Mouse (Mus musculus) limb, embryonic 14.5 days (tissue): ENCODE data around the gene Dqx1. TPM values are rescaled to one million over a fixed set of nuclear protein-coding genes. Genes with fewer than 3 reads are reported as not detected.

Source experiments
- ATAC-seq: fragments of 200-750 bp; cut with Nextera tagmentation; 2 replicates; pipeline ENCODE4 v1.8.0; 2017; ENCODE audit warnings: low read depth, moderate number of reproducible peaks, moderate TSS enrichment; ENCODE audit not compliant: low FRiP score
- DNase-seq: peaks from one replicate; pipeline ENCODE4 v3.0.0-alpha.2; 2015; ENCODE audit warnings: low spot score
- H3K27ac ChIP-seq: fragments of 300-500 bp; sonication (generic); replicated peaks from 2 replicates; pipeline ENCODE4 v1.5.1; 2014; ENCODE audit warnings: low read depth, mild to moderate bottlenecking, low read length, moderate library complexity, mixed read lengths
- H3K27me3 ChIP-seq: fragments of 300-500 bp; sonication (generic); 2 replicates; pipeline ENCODE4 v1.6.1; 2014; ENCODE audit warnings: low read length, mixed read lengths; ENCODE audit not compliant: control insufficient read depth, insufficient read depth
- H3K36me3 ChIP-seq: fragments of 300-500 bp; sonication (generic); 2 replicates; pipeline ENCODE4 v1.6.1; 2014; ENCODE audit warnings: mild to moderate bottlenecking, low read length, moderate library complexity, mixed read lengths; ENCODE audit not compliant: control insufficient read depth, insufficient read depth
- H3K4me1 ChIP-seq: fragments of 300-500 bp; sonication (generic); 2 replicates; pipeline ENCODE4 v1.6.1; 2014; ENCODE audit warnings: antibody characterized with exemption, low read length, mixed read lengths; ENCODE audit not compliant: control insufficient read depth, insufficient read depth
- H3K4me2 ChIP-seq: fragments of 300-500 bp; sonication (generic); replicated peaks from 2 replicates; pipeline ENCODE4 v1.6.1; 2014; ENCODE audit warnings: low read depth, mild to moderate bottlenecking, low read length, moderate library complexity; ENCODE audit not compliant: severe bottlenecking
- H3K4me3 ChIP-seq: fragments of 300-500 bp; sonication (generic); replicated peaks from 2 replicates; pipeline ENCODE4 v1.5.1; 2014; ENCODE audit warnings: low read length
- H3K9ac ChIP-seq: fragments of 300-500 bp; sonication (generic); 2 replicates; pipeline ENCODE4 v1.6.1; 2014; ENCODE audit warnings: mild to moderate bottlenecking, low read depth, low read length, moderate library complexity; ENCODE audit not compliant: severe bottlenecking
- H3K9me3 ChIP-seq: fragments of 300-500 bp; sonication (generic); 2 replicates; pipeline ENCODE4 v1.6.1; 2016; ENCODE audit warnings: low read length; ENCODE audit not compliant: control insufficient read depth
- POLR2A ChIP-seq: fragments of 200-500 bp; IDR thresholded peaks from 2 replicates; pipeline ENCODE4 v1.8.0; 2012; ENCODE audit warnings: inconsistent platforms, mild to moderate bottlenecking, moderate library complexity, borderline replicate concordance; ENCODE audit not compliant: insufficient read depth, insufficient read length; ENCODE audit errors: extremely low read depth
- WGBS: fragments of 180-500 bp; shearing (Covaris S2); extraction: QIAGEN DNeasy Blood & Tissue Kit; methylation state at CpG from one replicate; pipeline ENCODE4 v1.1.7; 2014; 5-methylcytosine and 5-hydroxymethylcytosine counted together
- microRNA counts: library from miRNA; unstranded; fragments of <30 nt; microRNA quantifications from one replicate; lab custom pipeline; 2016
- microRNA-seq: library from miRNA; unstranded; fragments of <30 nt; microRNA quantifications from one replicate; pipeline ENCODE4, GENCODE M21; 2016
- polyA plus RNA-seq, 2 experiments: library from polyadenylated mRNA; depleted of rRNA in 1 of 2; stranded (reverse) in 1 of 2; unstranded in 1 of 2; fragments of >200 nt; fragmentation: Nextera tagmentation in 1 of 2; extraction: Ambion mirVana in 1 of 2; gene quantifications; 2 replicates each; pipeline versions ENCODE4 v1.2.1 to v1.2.3; 2012 to 2014

The Dqx1 gene
- polyA plus RNA-seq, 2 experiments, result 0.37 to 1.9 TPM

DNA sequence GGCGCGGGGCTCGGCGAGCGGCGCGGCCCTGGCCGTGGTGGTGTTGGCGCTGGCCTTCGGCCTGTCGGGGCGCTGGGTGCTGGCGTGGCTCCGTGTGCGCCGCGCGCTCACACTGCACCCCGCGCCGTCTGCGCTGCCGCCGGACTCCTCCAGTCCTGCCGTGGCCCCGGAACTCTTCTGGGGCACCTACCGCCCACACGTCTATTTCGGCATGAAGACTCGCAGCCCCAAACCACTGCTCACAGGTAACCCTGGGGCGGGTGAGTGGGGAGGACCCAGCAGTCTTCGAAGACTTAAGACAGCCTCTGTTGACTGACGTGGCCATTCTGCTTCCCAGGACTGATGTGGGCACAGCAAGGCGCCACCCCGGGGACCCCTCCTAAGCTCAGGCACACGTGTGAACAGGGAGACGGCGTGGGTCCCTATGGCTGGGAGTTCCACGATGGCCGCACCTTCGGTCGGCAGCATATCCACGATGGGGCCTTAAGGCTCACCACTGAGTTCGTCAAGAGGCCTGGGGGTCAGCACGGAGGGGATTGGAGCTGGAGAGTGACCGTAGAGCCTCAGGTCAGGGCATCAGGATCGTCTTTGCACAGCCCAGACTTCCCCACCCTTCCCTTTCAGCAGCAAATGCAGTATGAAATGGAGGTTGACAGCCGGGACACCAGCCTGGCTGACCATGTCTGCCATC lies 58.2 kb downstream of the Dqx1 start:
- ATAC-seq (peak; percentile 35), DNase-seq (no peak)
- 2% methylated on average over 24 of the region's 48 CpGs for WGBS
- H3K4me2 ChIP-seq, result peak overlapping the region; percentile 94
- peak overlapping the region; percentile 84 for H3K9ac ChIP-seq
- peak overlapping the region; percentile 73 for H3K27ac ChIP-seq
- no peak for TF ChIP-seq POLR2A
- H3K36me3 ChIP-seq, result peaks cover 37% of the 10 kb centered on the region
- H3K4me1 ChIP-seq, result peaks cover 17% of the 10 kb centered on the region
- H3K4me3 ChIP-seq, result peak overlapping the region; percentile 84
- no peaks in the 10 kb centered on the region for H3K9me3 ChIP-seq
- H3K27me3 ChIP-seq, result no peaks in the 10 kb centered on the region

DNA sequence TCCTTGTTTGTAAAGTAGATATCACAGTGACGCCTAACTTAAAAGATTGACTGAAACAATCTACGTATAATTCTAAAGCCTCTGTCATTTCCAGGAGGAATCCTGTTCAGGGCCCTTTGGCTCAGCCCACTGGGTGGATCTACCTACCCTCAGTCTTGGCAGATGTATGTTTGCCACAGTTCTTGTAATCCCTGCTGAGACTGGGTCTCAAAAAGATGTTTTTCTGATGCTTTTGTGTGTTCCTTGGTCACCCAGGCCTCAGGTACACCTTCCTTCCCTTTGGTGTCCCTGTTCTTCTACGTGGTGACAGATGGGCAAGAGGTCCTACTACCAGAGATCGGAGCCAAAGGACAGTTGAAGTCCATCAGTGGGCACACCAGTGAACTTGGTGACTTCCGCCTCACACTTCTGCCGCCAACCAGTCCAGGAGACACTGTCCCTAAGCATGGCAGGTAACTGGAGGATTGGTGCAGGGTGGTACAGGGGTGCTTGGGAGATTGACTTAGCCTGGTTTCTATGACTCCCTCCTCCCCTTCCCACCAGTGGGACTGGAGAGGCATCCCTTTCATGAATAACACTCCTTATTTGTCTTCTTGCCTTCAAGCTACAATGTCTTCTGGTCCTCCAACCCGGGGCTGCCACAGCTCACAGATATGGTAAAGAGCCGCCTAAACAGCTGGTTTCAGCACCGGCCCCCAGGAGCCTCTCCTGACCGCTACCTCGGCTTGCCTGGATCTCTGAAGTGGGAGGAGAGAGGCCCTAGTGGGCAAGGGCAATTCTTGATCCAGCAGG lies 58.9 kb downstream of the Dqx1 start:
- no peak for TF ChIP-seq POLR2A
- H3K36me3 ChIP-seq, result peaks cover 33% of the 10 kb centered on the region
- peak overlapping the region; percentile 84 for H3K4me3 ChIP-seq
- WGBS, result 79% methylated on average over 11 of the region's 11 CpGs
- ATAC-seq (no peak), DNase-seq (no peak)
- H3K9ac ChIP-seq, result peak overlapping the region; percentile 84
- H3K4me1 ChIP-seq, result peaks cover 17% of the 10 kb centered on the region
- no peaks in the 10 kb centered on the region for H3K27me3 ChIP-seq
- H3K4me2 ChIP-seq, result peak overlapping the region; percentile 94
- 0 out of 2 replicates have a peak overlapping the region, but pooled peaks have one; percentile 73 for H3K27ac ChIP-seq
- H3K9me3 ChIP-seq, result no peaks in the 10 kb centered on the region

MicroRNAs encoded within 50 kb of the gene (microRNA counts, 519-probe panel; counts per million panel counts)
- 1,641 counts per million, percentile 13 among the panel's probes with 10 or more counts for microRNA mmu-miR-3470a+mmu-miR-3470b (lab: Ali Mortazavi, UCI)

Small RNAs within 50 kb of the gene (microRNA-seq; reads per million reads assigned to microRNA genes)
- gene Mir3470a (not detected), gene Mir7040 (0.69 reads per million)

Other genes with a start within 250 kb of the Dqx1 start
- 3.2 and 3.9 TPM in 2 replicates for gene Sema4f, start 118.1 kb upstream of the Dqx1 start, polyA plus RNA-seq (2012; rRNA removed)
- 1.1 and 2.2 TPM in 2 replicates for gene Sema4f, start 118.1 kb upstream of the Dqx1 start, polyA plus RNA-seq (2014; fragmentation: Nextera tagmentation; extraction: Ambion mirVana)
- gene M1ap, start 110.9 kb upstream of the Dqx1 start, polyA plus RNA-seq (2012; rRNA removed), result 0.32 and 0.70 TPM in 2 replicates
- gene M1ap, start 110.9 kb upstream of the Dqx1 start, polyA plus RNA-seq (2014; fragmentation: Nextera tagmentation; extraction: Ambion mirVana), result 0.17 and 0.67 TPM in 2 replicates
- gene Dok1, start 24.4 kb upstream of the Dqx1 start, polyA plus RNA-seq (2012; rRNA removed), result 17.1 and 17.4 TPM in 2 replicates
- 9.6 and 11.4 TPM in 2 replicates for gene Dok1, start 24.4 kb upstream of the Dqx1 start, polyA plus RNA-seq (2014; fragmentation: Nextera tagmentation; extraction: Ambion mirVana)
- gene Loxl3, start 23.7 kb upstream of the Dqx1 start, polyA plus RNA-seq (2012; rRNA removed), result 55.6 and 58.6 TPM in 2 replicates
- gene Loxl3, start 23.7 kb upstream of the Dqx1 start, polyA plus RNA-seq (2014; fragmentation: Nextera tagmentation; extraction: Ambion mirVana), result 24.1 and 26.0 TPM in 2 replicates
- gene Aup1, start 3.3 kb upstream of the Dqx1 start, polyA plus RNA-seq (2012; rRNA removed), result 331 and 427 TPM in 2 replicates
- gene Aup1, start 3.3 kb upstream of the Dqx1 start, polyA plus RNA-seq (2014; fragmentation: Nextera tagmentation; extraction: Ambion mirVana), result 131 and 136 TPM in 2 replicates
- 99.8 and 116 TPM in 2 replicates for gene Htra2, start 2.6 kb upstream of the Dqx1 start, polyA plus RNA-seq (2012; rRNA removed)
- gene Htra2, start 2.6 kb upstream of the Dqx1 start, polyA plus RNA-seq (2014; fragmentation: Nextera tagmentation; extraction: Ambion mirVana), result 47.0 and 48.4 TPM in 2 replicates
- 0.08 TPM in 1 of 2 replicates, not detected in the other for gene Tlx2, start 12.4 kb downstream of the Dqx1 start, polyA plus RNA-seq (2012; rRNA removed)
- gene Tlx2, start 12.4 kb downstream of the Dqx1 start, polyA plus RNA-seq (2014; fragmentation: Nextera tagmentation; extraction: Ambion mirVana), result not detected in 2 replicates
- 41.8 and 49.8 TPM in 2 replicates for gene Pcgf1, start 20.0 kb downstream of the Dqx1 start, polyA plus RNA-seq (2012; rRNA removed)
- gene Pcgf1, start 20.0 kb downstream of the Dqx1 start, polyA plus RNA-seq (2014; fragmentation: Nextera tagmentation; extraction: Ambion mirVana), result 28.2 and 35.5 TPM in 2 replicates
- gene Lbx2, start 28.5 kb downstream of the Dqx1 start, polyA plus RNA-seq (2012; rRNA removed), result 0.54 and 1.2 TPM in 2 replicates
- 0.52 and 0.87 TPM in 2 replicates for gene Lbx2, start 28.5 kb downstream of the Dqx1 start, polyA plus RNA-seq (2014; fragmentation: Nextera tagmentation; extraction: Ambion mirVana)
- 5.2 and 8.7 TPM in 2 replicates for gene Ccdc142, start 43.8 kb downstream of the Dqx1 start, polyA plus RNA-seq (2012; rRNA removed)
- 2.7 and 3.0 TPM in 2 replicates for gene Ccdc142, start 43.8 kb downstream of the Dqx1 start, polyA plus RNA-seq (2014; fragmentation: Nextera tagmentation; extraction: Ambion mirVana)
- gene Gm42688, start 43.8 kb downstream of the Dqx1 start, polyA plus RNA-seq (2012; rRNA removed), result 7.0 and 7.7 TPM in 2 replicates
- 2.5 and 4.5 TPM in 2 replicates for gene Gm42688, start 43.8 kb downstream of the Dqx1 start, polyA plus RNA-seq (2014; fragmentation: Nextera tagmentation; extraction: Ambion mirVana)
- 101 and 112 TPM in 2 replicates for gene Mrpl53, start 51.2 kb downstream of the Dqx1 start, polyA plus RNA-seq (2012; rRNA removed)
- 124 and 125 TPM in 2 replicates for gene Mrpl53, start 51.2 kb downstream of the Dqx1 start, polyA plus RNA-seq (2014; fragmentation: Nextera tagmentation; extraction: Ambion mirVana)
- gene Mogs, start 57.7 kb downstream of the Dqx1 start, polyA plus RNA-seq (2012; rRNA removed), result 95.2 and 116 TPM in 2 replicates
- 47.1 and 50.9 TPM in 2 replicates for gene Mogs, start 57.7 kb downstream of the Dqx1 start, polyA plus RNA-seq (2014; fragmentation: Nextera tagmentation; extraction: Ambion mirVana)
- 191 and 267 TPM in 2 replicates for gene Wbp1, start 63.7 kb downstream of the Dqx1 start, polyA plus RNA-seq (2012; rRNA removed)
- gene Wbp1, start 63.7 kb downstream of the Dqx1 start, polyA plus RNA-seq (2014; fragmentation: Nextera tagmentation; extraction: Ambion mirVana), result 83.0 and 104 TPM in 2 replicates
- 35.9 and 36.8 TPM in 2 replicates for gene Ino80b, start 67.6 kb downstream of the Dqx1 start, polyA plus RNA-seq (2012; rRNA removed)
- gene Ino80b, start 67.6 kb downstream of the Dqx1 start, polyA plus RNA-seq (2014; fragmentation: Nextera tagmentation; extraction: Ambion mirVana), result 14.7 and 14.9 TPM in 2 replicates
- gene Rtkn, start 77.6 kb downstream of the Dqx1 start, polyA plus RNA-seq (2012; rRNA removed), result 151 and 218 TPM in 2 replicates
- 40.7 and 46.2 TPM in 2 replicates for gene Rtkn, start 77.6 kb downstream of the Dqx1 start, polyA plus RNA-seq (2014; fragmentation: Nextera tagmentation; extraction: Ambion mirVana)
- 13.1 and 17.9 TPM in 2 replicates for gene Wdr54, start 98.6 kb downstream of the Dqx1 start, polyA plus RNA-seq (2012; rRNA removed)
- 5.5 and 7.3 TPM in 2 replicates for gene Wdr54, start 98.6 kb downstream of the Dqx1 start, polyA plus RNA-seq (2014; fragmentation: Nextera tagmentation; extraction: Ambion mirVana)
- 0.21 and 0.26 TPM in 2 replicates for gene 1700003E16Rik, start 98.6 kb downstream of the Dqx1 start, polyA plus RNA-seq (2012; rRNA removed)
- 1.7 and 1.9 TPM in 2 replicates for gene 1700003E16Rik, start 98.6 kb downstream of the Dqx1 start, polyA plus RNA-seq (2014; fragmentation: Nextera tagmentation; extraction: Ambion mirVana)
- gene Dctn1, start 108.1 kb downstream of the Dqx1 start, polyA plus RNA-seq (2012; rRNA removed), result 128 and 140 TPM in 2 replicates
- 82.0 and 89.0 TPM in 2 replicates for gene Dctn1, start 108.1 kb downstream of the Dqx1 start, polyA plus RNA-seq (2014; fragmentation: Nextera tagmentation; extraction: Ambion mirVana)
- 0.13 and 0.18 TPM in 2 replicates for gene Slc4a5, start 162.0 kb downstream of the Dqx1 start, polyA plus RNA-seq (2012; rRNA removed)
- 0.25 TPM in 1 of 2 replicates, not detected in the other for gene Slc4a5, start 162.0 kb downstream of the Dqx1 start, polyA plus RNA-seq (2014; fragmentation: Nextera tagmentation; extraction: Ambion mirVana)